Mouse (Mus musculus) adrenal gland, adult 18-20 months (tissue): ENCODE measurements around the gene Ugt1a10. TPM values are rescaled to one million over a fixed set of nuclear protein-coding genes. Genes with fewer than 3 reads are reported as not detected.
"Not testable (repeated sequence)": the region's sequence is repeated elsewhere in the genome, so short reads cannot be mapped to it uniquely, and the experiment has no call there.

Experiments
- DNase-seq, 2 experiments: peaks; one replicate each; pipeline ENCODE4 v3.0.0; 2021 to 2022; ENCODE audit warnings: low spot score in 2 of 2
- total RNA-seq, 2 experiments: library from RNA; stranded (reverse); gene quantifications; 1 replicate in 1 of 2; 2 replicates in 1 of 2; pipeline ENCODE4 v1.2.3; 2021

Gene Ugt1a10
- total RNA-seq, 2 experiments from 2014 or later, result 0.20 TPM; not detected in 1

GRCm38 (mm10) chr1:88213766-88214461 lies 158.7 kb downstream of the Ugt1a10 start:
- peak in 1 of 2 experiments; percentile 22 for DNase-seq

- no peak for DNase-seq
Measured at GRCm38 (mm10) chr1:88214462-88214952, 159.3 kb downstream of the Ugt1a10 start.

DNA sequence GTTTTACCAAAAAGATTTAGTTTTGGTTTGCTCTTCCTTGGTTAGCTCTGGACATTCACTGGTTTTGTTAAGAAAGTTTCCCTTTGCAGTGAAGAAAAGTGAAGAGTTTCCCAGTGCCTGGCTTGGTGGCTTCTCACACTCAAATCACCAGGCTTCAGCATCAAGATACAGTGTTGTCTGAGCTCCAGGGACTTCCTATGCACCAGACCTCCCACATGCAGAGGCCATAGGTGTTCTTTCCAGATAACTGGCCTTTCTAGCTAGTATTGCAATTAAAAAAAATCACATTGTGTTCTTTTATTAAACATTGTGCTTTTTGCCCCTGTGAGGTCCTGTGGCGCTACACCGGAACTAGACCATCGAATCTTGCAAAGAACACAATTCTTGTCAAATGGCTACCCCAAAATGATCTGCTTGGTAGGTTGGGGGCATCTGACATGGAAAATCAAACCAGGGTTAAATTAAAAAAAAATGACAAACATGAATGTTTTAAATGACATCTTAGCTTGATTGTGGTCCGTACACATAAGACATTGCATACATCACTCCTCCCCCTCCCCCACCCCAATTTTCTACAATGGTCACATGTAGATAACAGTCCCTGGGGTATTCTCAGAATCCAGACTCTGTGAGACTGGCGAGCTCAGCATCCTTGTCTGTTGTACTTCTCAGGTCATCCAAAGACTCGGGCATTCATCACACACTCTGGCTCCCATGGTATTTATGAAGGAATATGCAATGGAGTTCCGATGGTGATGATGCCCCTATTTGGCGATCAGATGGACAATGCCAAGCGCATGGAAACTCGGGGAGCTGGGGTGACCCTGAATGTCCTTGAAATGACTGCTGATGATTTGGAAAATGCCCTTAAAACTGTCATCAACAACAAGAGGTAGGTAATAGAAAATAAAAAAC lies 160.5 kb downstream of the Ugt1a10 start:
- peak in 1 of 2 experiments; percentile 19 for DNase-seq

DNA sequence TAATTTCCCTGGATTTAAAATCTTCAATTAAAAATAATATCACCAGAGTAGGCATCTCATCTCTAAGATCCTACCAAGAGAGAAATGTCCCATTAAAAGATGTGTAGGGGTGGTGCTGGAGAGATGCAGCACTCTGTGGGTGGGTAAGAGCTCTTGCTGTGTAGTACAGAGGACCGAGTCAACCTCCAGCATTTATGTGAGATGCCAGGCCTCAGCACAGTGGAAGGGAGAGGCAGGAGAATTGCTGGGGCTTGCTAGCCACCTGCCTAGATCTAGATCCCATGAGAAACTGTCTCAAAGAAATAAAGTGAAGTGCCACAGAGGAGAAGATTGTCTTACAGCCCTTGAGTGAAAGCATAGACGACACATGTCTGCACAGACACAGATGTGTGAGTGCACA lies 161.4 kb downstream of the Ugt1a10 start:
- DNase-seq, result peak in 1 of 2 experiments; percentile 21

DNA sequence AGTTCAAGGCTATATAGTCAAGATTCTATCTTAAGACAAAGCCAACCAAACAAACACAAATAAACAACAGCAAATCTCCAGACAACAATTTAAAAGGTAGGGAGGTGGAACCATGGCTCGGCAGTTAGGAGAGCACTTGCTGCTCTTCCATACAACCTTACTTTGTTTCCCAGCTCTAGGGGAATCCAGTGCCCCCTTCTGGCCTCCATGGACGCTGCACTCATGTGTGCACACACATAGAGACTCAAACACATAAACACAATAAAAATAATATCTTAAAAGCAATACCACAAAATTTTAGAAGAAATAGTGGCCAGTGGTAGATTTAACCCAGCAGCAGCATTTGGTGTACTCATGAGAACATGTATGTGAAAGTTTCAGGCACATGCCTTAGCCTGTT lies 162.0 kb downstream of the Ugt1a10 start:
- peak in 1 of 2 experiments; percentile 28 for DNase-seq

DNA sequence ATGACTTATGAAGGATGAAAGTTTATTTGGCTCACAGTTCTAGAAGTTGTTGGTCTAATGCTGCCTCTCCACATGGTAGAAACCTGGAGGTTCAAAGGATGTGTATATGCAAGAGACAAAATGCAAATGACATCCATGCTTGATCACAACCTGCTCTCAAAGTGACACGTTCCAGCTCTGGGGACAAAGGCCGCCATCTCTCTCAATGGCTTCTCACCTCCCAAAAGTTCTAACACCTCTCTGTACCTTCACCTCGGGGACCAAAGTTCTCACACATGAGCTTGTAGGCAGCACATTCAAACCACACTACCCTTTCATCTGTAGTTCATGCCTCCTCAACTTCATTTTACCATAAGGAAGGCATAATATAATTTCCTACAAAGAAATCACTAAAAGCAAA lies 162.4 kb downstream of the Ugt1a10 start:
- no peak for DNase-seq

- DNase-seq, result peak in 1 of 2 experiments; percentile 29
Measured at GRCm38 (mm10) chr1:88218051-88218450, 162.9 kb downstream of the Ugt1a10 start.

GRCm38 (mm10) chr1:88218591-88218990 lies 163.4 kb downstream of the Ugt1a10 start:
- DNase-seq, result peak in 1 of 2 experiments; percentile 19

GRCm38 (mm10) chr1:88219054-88219453 lies 163.9 kb downstream of the Ugt1a10 start:
- no peak for DNase-seq

DNA sequence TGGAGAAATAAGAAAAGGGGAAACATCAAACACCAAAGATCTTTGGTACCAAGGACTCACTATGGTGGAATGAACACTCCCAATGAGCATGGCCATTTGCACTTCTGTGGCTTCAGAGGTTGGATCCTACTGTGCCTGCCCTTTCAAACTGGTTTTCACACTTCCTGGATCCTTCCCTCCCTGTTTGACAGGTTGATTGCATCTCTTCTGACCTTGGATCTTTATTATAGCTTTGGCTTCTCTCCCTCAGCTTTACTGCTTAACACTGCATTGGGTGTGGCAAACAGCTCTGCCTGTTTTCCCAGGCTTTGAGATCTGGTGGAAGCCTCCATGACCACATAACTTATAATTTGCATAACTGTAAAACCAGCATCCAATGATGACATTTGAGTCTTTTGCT lies 165.1 kb downstream of the Ugt1a10 start:
- DNase-seq, result peak in 1 of 2 experiments; percentile 21

GRCm38 (mm10) chr1:88222216-88222615 lies 167.0 kb downstream of the Ugt1a10 start:
- DNase-seq, result no peak

- not testable (repeated sequence) for DNase-seq
Measured at GRCm38 (mm10) chr1:88223011-88223515, 167.9 kb downstream of the Ugt1a10 start.

- no peak for DNase-seq
Measured at GRCm38 (mm10) chr1:88223591-88223990, 168.4 kb downstream of the Ugt1a10 start.

- peak in 1 of 2 experiments; percentile 27 for DNase-seq
Measured at GRCm38 (mm10) chr1:88224029-88224776, 169.0 kb downstream of the Ugt1a10 start.

DNA sequence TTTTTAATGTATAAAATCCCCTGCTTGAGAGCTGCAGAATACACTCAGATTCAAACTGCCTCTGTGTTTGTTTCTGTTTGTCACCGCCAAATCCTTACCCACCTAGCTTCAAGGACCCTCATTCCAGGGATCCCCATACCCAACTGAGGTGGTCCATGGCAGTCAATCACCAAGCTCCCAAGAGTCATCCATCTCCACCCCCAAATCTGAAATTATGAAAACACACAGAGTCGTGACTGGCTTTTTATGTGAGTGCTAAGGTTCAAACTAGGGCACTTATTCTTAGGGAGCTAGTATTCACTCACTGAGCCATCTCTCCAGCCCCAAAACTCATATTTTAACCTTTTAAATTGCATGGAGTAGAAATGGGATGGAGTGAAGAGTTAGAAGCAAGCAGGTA lies 170.1 kb downstream of the Ugt1a10 start:
- DNase-seq, result not testable (repeated sequence)

GRCm38 (mm10) chr1:88225741-88226140 lies 170.6 kb downstream of the Ugt1a10 start:
- peak in 1 of 2 experiments; percentile 19 for DNase-seq

- DNase-seq, result peak in 1 of 2 experiments; percentile 20
Measured at GRCm38 (mm10) chr1:88226670-88227379, 171.6 kb downstream of the Ugt1a10 start, which contains the start of gene Mroh2a. TSS of gene Mroh2a (plus strand) at chr1:88226986.

DNA sequence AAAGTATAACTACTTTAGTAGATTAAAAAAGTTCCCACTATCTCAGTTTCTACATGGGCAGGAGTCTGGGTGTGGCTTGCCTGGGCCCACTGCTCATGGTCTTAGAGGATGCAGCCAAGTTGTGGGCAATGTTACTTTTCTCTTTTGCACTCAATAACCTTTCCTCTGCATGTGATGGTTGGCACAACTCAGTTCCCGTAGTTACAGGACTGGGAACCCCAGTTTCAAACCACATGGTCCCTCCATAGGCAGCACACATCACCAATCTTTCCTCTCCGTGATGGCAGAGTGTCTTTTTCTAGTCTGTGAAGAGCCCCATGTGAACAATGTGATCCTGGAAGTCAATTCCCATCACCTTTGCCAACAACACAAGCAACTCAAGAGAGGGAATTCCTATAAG lies 172.3 kb downstream of the Ugt1a10 start:
- peak in 1 of 2 experiments; percentile 19 for DNase-seq

DNA sequence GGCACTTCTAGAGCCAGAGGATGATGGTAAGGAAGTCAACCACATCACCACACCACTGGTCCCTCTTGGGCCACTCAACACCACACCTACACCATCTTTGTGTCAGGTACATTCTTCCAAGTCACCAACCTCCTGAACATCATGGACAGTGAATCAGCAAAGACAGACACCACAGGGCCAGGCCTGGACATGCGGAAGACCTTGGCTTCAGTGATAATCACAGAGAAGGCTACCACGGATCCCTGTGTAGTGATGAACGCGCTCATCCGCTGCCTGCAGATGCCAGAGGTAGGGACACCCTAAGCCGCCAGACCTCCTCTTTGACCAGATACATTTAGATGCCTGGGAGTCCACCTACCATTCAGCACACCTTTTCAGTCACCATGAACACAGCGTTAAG lies 172.9 kb downstream of the Ugt1a10 start:
- peak in 1 of 2 experiments; percentile 37 for DNase-seq

DNA sequence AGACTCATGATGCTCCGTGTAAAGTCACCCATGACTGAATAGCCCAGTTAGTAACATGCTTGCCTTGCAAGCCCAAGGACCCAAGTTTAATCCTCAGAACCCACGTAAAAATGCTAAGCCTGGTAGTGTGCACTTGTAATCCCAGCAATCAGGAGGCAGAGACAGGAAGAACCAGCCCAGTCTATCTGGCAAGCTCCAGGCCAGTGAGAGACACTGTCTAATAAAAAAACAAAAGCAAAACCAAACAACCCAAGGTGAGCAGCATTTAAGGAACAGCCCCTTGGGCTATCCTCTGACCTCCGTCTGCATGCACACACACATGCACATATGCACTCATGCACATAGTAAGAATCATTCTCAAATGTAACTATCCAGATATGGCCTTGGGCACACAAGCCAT lies 174.4 kb downstream of the Ugt1a10 start:
- DNase-seq, result peak in 1 of 2 experiments; percentile 20
